Mouse (Mus musculus) liver, embryonic 12.5 days (tissue): ENCODE data around the gene Prpf8. TPM values are rescaled to one million over a fixed set of nuclear protein-coding genes. Genes with fewer than 3 reads are reported as not detected.

ENCODE experiments used
- ATAC-seq: fragments of 200-750 bp; cut with Nextera tagmentation; 2 replicates; pipeline ENCODE4 v1.8.0; 2017; ENCODE audit warnings: moderate number of reproducible peaks, mild to moderate bottlenecking, moderate library complexity
- H3K27ac ChIP-seq: fragments of 300-500 bp; sonication (generic); 2 replicates; pipeline ENCODE4 v1.5.1; 2016; ENCODE audit warnings: mild to moderate bottlenecking
- H3K27me3 ChIP-seq: fragments of 300-500 bp; sonication (generic); replicated peaks from 2 replicates; pipeline ENCODE4 v1.6.1; 2016; ENCODE audit warnings: mild to moderate bottlenecking, moderate library complexity
- H3K36me3 ChIP-seq: fragments of 300-500 bp; sonication (generic); 2 replicates; pipeline ENCODE4 v1.6.1; 2016; ENCODE audit warnings: mild to moderate bottlenecking, moderate library complexity
- H3K4me1 ChIP-seq: fragments of 300-500 bp; sonication (generic); 2 replicates; pipeline ENCODE4 v1.6.1; 2016
- H3K4me2 ChIP-seq: fragments of 300-500 bp; sonication (generic); 2 replicates; pipeline ENCODE4 v1.6.1; 2016; ENCODE audit warnings: mild to moderate bottlenecking, moderate library complexity
- H3K4me3 ChIP-seq: fragments of 300-500 bp; sonication (generic); 2 replicates; pipeline ENCODE4 v1.5.1; 2016; ENCODE audit warnings: mild to moderate bottlenecking, moderate library complexity
- H3K9ac ChIP-seq: fragments of 300-500 bp; sonication (generic); 2 replicates; pipeline ENCODE4 v1.6.1; 2016; ENCODE audit warnings: mild to moderate bottlenecking, moderate library complexity
- H3K9me3 ChIP-seq: fragments of 300-500 bp; sonication (generic); replicated peaks from 2 replicates; pipeline ENCODE4 v1.6.1; 2016; ENCODE audit warnings: mild to moderate bottlenecking, moderate library complexity
- WGBS: fragments of 180-500 bp; shearing (Covaris S2); methylation state at CpG from one replicate; pipeline ENCODE4 v1.1.7; 2016; ENCODE audit not compliant: insufficient replicate concordance; 5-methylcytosine and 5-hydroxymethylcytosine counted together
- polyA plus RNA-seq: library from polyadenylated mRNA; unstranded; fragments of >200 nt; fragmentation: Nextera tagmentation; extraction: Ambion mirVana; gene quantifications from 2 replicates; pipeline ENCODE4 v1.2.1, GENCODE M21; 2016

Gene Prpf8
- polyA plus RNA-seq: 46.6 and 47.9 TPM in 2 replicates

- Histone ChIP-seq H3K27ac (peak within 1 kb of the TSS; percentile 82), H3K4me3 (peak within 1 kb of the TSS; percentile 96), H3K9ac (peak within 1 kb of the TSS; percentile 95), H3K9me3 (no peaks in the 10 kb centered on the region), H3K36me3 (peaks cover 37% of the 10 kb centered on the region), H3K27me3 (0 out of 2 replicates have a peak, but pooled peaks cover 3% of the 10 kb centered on the region), H3K4me1 (peaks cover 22% of the 10 kb centered on the region), H3K4me2 (peak within 1 kb of the TSS; percentile 81)
- ATAC-seq: peak; percentile 99
- WGBS: 0% methylated on average over 52 of the region's 52 CpGs
These were observed at the start of gene Prpf8 for GRCm38 (mm10) chr11:75486601-75487285. TSS of gene Prpf8 (plus strand) at chr11:75486816.

DNA sequence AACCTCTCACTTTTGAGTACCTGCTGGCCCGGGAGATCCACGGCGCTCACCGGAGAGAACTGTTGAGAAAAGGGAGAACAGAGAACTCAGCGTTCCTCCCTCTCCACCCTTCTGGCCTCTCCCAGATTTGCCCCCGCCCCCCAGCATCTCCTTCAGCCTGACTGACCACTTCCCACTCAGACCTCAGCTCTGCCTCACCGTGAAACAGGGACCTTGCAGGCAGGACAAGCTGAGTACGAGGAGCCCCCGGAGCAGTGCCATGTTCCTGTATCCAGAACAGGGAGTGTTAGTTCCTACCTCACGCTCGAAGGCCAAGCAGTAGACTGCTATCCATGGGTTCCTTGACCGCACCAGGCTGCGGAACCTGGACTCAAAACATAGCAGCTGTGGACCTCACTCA is 48.4 kb upstream of the Prpf8 start:
- ATAC-seq: no peak
- peaks cover 64% of the 10 kb centered on the region for H3K36me3 ChIP-seq
- H3K4me1 ChIP-seq: peaks cover 2% of the 10 kb centered on the region; the same call in 1 of the 2 replicates
- H3K9me3 ChIP-seq: peaks cover 5% of the 10 kb centered on the region
- H3K4me3 ChIP-seq: peak overlapping the region; percentile 41
- H3K27ac ChIP-seq: peak overlapping the region; percentile 65; the same call in 1 of the 2 replicates
- H3K4me2 ChIP-seq: peak overlapping the region; percentile 30
- no peak overlapping the region; the same call in 1 of the 2 replicates for H3K9ac ChIP-seq
- H3K27me3 ChIP-seq: no peaks in the 10 kb centered on the region
- 53% methylated on average over 13 of the region's 13 CpGs for WGBS

GRCm38 (mm10) chr11:75438804-75439203 is 47.8 kb upstream of the Prpf8 start:
- peak overlapping the region; percentile 8; the same call in 1 of the 2 replicates for H3K9ac ChIP-seq
- ATAC-seq: no peak
- H3K4me1 ChIP-seq: peaks cover 5% of the 10 kb centered on the region; the same call in 1 of the 2 replicates
- no peaks in the 10 kb centered on the region for H3K27me3 ChIP-seq
- peaks cover 5% of the 10 kb centered on the region for H3K9me3 ChIP-seq
- H3K27ac ChIP-seq: peak overlapping the region; percentile 65
- H3K36me3 ChIP-seq: peaks cover 68% of the 10 kb centered on the region
- peak overlapping the region; percentile 41 for H3K4me3 ChIP-seq
- H3K4me2 ChIP-seq: peak overlapping the region; percentile 30
- WGBS: 82% methylated on average over 3 of the region's 3 CpGs

GRCm38 (mm10) chr11:75439363-75439762 is 47.3 kb upstream of the Prpf8 start, which contains the start of gene Serpinf2:
TSS of gene Serpinf2 (minus strand) at chr11:75439591.
- 71% methylated on average over 6 of the region's 6 CpGs for WGBS
- peaks cover 69% of the 10 kb centered on the region for H3K36me3 ChIP-seq
- peak within 1 kb of the TSS; percentile 65 for H3K27ac ChIP-seq
- peaks cover 1% of the 10 kb centered on the region for H3K9me3 ChIP-seq
- peak; percentile 55 for ATAC-seq
- H3K4me1 ChIP-seq: peaks cover 11% of the 10 kb centered on the region; the same call in 1 of the 2 replicates
- H3K27me3 ChIP-seq: no peaks in the 10 kb centered on the region
- H3K9ac ChIP-seq: peak within 1 kb of the TSS; percentile 8; the same call in 1 of the 2 replicates
- peak within 1 kb of the TSS; percentile 41 for H3K4me3 ChIP-seq
- peak within 1 kb of the TSS; percentile 30 for H3K4me2 ChIP-seq

DNA sequence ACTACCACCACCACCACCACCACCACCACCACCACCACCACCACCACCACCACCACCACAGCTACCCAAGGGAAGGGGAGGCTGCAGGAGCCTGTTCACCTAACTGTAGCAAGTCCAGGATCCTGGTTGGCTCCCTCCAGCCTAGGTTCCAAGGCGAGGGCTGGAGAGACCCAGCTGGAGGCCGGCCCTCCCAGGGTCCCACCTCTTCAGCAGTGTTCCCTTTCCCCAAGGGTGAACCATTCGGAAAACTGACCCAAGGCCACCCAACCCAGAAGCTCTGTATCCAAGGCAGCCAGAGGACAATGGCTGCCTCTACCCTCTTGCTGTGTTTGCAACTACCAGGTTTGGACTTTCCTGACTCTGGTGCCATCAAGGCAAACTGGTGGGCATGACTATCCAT is 46.7 kb upstream of the Prpf8 start:
- Histone ChIP-seq H3K4me2 (no peak overlapping the region), H3K4me1 (peaks cover 17% of the 10 kb centered on the region), H3K27ac (peak overlapping the region; percentile 18; the same call in 1 of the 2 replicates), H3K9ac (no peak overlapping the region), H3K9me3 (no peaks in the 10 kb centered on the region), H3K4me3 (no peak overlapping the region), H3K36me3 (peaks cover 69% of the 10 kb centered on the region), H3K27me3 (no peaks in the 10 kb centered on the region)
- WGBS: 65% methylated on average over 3 of the region's 3 CpGs
- no peak for ATAC-seq

DNA sequence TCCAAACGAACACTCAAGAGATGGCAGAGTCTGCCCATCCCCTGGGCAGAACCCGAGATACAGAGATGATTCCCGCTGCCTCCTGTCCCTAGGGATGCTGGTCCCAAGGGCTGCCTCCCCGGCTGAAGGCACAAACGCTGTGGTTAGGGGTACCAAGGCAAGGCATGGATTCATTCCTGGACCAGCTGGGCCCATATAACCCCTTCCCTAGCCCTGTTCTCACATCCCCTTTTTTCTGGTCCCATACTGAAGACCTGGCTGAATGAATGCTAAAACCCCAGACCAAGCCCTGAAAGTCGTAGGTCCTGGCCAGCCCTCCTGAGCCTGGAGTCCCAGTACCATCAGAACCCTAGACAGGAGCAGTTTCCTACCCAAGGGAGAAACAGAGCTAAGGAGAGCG is 45.6 kb upstream of the Prpf8 start:
- Histone ChIP-seq H3K9ac (no peak overlapping the region), H3K36me3 (peaks cover 69% of the 10 kb centered on the region), H3K9me3 (no peaks in the 10 kb centered on the region), H3K27me3 (no peaks in the 10 kb centered on the region), H3K27ac (peak overlapping the region; percentile 47; the same call in 1 of the 2 replicates), H3K4me3 (no peak overlapping the region), H3K4me1 (peaks cover 26% of the 10 kb centered on the region), H3K4me2 (no peak overlapping the region)
- WGBS: 82% methylated on average over 7 of the region's 7 CpGs
- no peak for ATAC-seq

DNA sequence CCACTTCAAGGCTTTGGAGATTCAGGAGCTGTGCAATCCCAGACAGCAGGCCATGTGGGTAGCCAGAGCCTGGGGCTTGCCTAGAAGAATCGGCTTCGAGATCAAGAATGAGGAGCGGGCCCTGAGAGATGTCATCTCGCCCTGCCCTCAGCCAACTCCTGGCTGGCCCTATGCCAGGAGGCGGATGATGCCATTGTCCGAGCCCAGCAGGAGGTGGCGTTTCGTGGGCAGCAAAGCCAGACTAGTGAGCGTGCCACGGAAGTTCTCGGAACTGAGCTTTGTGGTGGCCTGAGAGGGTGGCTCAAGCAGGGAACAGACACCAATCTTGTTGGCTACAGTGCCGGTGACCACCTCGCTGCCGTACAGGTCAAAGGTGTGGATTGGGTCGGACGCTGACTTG is 45.0 kb upstream of the Prpf8 start:
- H3K4me1 ChIP-seq: peaks cover 26% of the 10 kb centered on the region
- no peak overlapping the region for H3K4me3 ChIP-seq
- no peaks in the 10 kb centered on the region for H3K9me3 ChIP-seq
- H3K9ac ChIP-seq: no peak overlapping the region
- H3K4me2 ChIP-seq: no peak overlapping the region
- 92% methylated on average over 16 of the region's 16 CpGs for WGBS
- no peak for ATAC-seq
- peak overlapping the region; percentile 47; the same call in 1 of the 2 replicates for H3K27ac ChIP-seq
- no peaks in the 10 kb centered on the region for H3K27me3 ChIP-seq
- peaks cover 69% of the 10 kb centered on the region for H3K36me3 ChIP-seq

DNA sequence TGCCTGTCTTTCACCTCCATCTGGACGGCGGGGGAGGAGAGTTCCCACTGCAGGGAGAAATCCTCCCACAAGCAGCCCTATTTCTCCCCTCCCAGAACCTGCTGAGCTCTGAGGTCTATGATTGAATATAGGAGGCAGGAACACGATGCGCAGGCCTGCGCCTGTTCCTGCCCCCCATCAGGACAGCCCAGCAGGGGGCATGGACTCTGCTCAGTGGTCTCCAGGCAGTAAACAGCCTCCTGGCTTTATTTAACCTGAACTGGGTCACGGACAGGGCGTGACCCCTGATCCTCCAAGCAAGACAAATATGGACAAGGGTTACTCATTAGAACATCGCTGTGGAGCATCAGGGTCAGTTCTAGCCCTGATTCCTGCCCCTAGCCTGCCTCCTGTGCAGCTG is 42.9 kb upstream of the Prpf8 start:
- no peaks in the 10 kb centered on the region for H3K27me3 ChIP-seq
- 0 out of 2 replicates have a peak overlapping the region, but pooled peaks have one; percentile 4 for H3K4me2 ChIP-seq
- peak overlapping the region; percentile 61 for H3K27ac ChIP-seq
- peak; percentile 70 for ATAC-seq
- H3K4me3 ChIP-seq: no peak overlapping the region
- 79% methylated on average over 8 of the region's 8 CpGs for WGBS
- H3K4me1 ChIP-seq: peaks cover 44% of the 10 kb centered on the region
- peaks cover 86% of the 10 kb centered on the region for H3K36me3 ChIP-seq
- H3K9ac ChIP-seq: no peak overlapping the region
- no peaks in the 10 kb centered on the region for H3K9me3 ChIP-seq

DNA sequence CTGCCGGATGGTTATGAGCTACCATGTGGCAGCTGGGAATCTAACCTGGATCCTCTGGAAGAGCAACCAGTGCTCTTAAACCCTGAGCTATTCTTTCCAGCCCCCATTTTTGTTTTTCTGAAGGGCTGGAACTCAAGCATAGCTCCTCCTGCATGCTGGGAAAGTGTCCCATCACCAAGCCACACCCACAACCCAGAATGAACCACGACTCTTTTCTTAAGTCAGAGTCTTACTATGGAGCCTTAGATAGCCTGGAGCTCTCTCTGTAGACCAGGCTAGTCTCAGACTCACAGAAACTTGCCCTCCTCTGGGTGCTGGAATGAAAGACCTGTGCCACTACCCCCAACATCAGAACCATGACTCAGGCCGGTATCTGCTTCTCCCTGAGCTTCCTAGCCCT is 38.0 kb upstream of the Prpf8 start:
- peak overlapping the region; percentile 83 for H3K4me2 ChIP-seq
- H3K36me3 ChIP-seq: peaks cover 91% of the 10 kb centered on the region

GRCm38 (mm10) chr11:75449695-75450094 is 36.9 kb upstream of the Prpf8 start:
- Histone ChIP-seq H3K36me3 (peaks cover 79% of the 10 kb centered on the region), H3K9me3 (no peaks in the 10 kb centered on the region), H3K4me1 (peaks cover 87% of the 10 kb centered on the region), H3K27ac (peak overlapping the region; percentile 99), H3K4me2 (peak overlapping the region; percentile 83), H3K27me3 (no peaks in the 10 kb centered on the region), H3K9ac (peak overlapping the region; percentile 79), H3K4me3 (peak overlapping the region; percentile 58)
- ATAC-seq: peak; percentile 72
- WGBS: 41% methylated on average over 7 of the region's 7 CpGs

More for the DNA sequence above, 38.0 kb upstream of the Prpf8 start:
- Histone ChIP-seq H3K9ac (peak overlapping the region; percentile 79), H3K4me3 (peak overlapping the region; percentile 58), H3K9me3 (no peaks in the 10 kb centered on the region), H3K27ac (peak overlapping the region; percentile 99), H3K27me3 (no peaks in the 10 kb centered on the region), H3K4me1 (peaks cover 87% of the 10 kb centered on the region)
- ATAC-seq: peak; percentile 33
- WGBS: 48% methylated on average over 3 of the region's 3 CpGs

DNA sequence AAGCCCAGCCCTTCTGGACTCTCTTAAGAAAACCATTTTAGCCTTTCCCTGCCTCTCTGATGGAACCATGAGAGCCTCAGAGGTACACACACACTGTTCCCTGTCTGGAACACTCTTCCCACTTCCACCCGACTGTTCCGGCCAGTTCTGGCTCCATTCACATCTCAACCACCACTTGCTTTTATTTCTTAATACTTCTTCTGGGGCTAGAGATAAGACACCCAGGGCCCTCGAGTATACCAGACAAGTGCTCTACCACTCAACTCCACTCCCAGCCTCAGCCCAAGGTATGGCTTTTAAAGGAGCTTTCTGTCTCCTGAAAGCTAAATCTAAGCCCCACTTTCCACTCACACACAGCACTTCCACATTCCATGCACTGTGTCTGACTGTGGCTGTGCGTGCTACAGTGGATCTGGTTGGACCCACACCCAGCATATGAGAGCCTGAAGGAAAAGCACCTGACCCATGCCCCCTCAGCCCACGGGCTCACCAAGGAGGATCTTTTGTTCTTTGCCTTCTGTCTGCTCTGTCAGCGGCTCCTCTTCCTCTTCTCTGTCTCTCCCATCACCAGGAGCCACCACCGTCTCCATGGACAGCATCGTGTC is 36.2 kb upstream of the Prpf8 start:
- Histone ChIP-seq H3K27ac (peak overlapping the region; percentile 99), H3K4me2 (peak overlapping the region; percentile 83), H3K4me3 (peak overlapping the region; percentile 58), H3K27me3 (no peaks in the 10 kb centered on the region), H3K9me3 (no peaks in the 10 kb centered on the region), H3K36me3 (peaks cover 72% of the 10 kb centered on the region), H3K9ac (peak overlapping the region; percentile 79), H3K4me1 (peaks cover 87% of the 10 kb centered on the region)
- 37% methylated on average over 8 of the region's 8 CpGs for WGBS
- ATAC-seq: peak; percentile 73

DNA sequence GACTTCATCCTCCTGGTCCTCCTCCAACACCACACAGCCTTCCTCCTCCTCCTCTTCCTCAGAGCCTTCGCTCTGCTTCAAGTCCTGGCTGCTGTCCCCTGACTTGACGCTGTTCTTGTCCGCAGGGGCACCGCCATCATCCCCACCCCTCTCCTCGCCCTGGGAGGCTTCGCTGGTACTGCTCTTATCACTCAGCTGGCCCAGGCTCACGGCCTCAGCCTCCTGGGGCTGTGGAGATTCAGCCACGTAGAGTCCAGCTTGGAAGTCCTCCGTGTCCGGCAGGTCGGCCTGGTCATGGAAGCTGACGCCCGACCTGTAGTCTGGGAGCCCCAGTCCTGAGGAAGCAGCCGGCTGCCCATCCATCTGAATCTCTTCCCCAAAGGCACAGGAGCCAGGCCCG is 35.7 kb upstream of the Prpf8 start:
- peaks cover 88% of the 10 kb centered on the region for H3K4me1 ChIP-seq
- peak overlapping the region; percentile 99 for H3K27ac ChIP-seq
- peak overlapping the region; percentile 58 for H3K4me3 ChIP-seq
- 43% methylated on average over 15 of the region's 15 CpGs for WGBS
- H3K27me3 ChIP-seq: no peaks in the 10 kb centered on the region
- peak; percentile 42; the same call in 1 of the 2 replicates for ATAC-seq
- H3K9me3 ChIP-seq: no peaks in the 10 kb centered on the region
- peaks cover 67% of the 10 kb centered on the region for H3K36me3 ChIP-seq
- peak overlapping the region; percentile 79 for H3K9ac ChIP-seq
- peak overlapping the region; percentile 83 for H3K4me2 ChIP-seq
